Mouse (Mus musculus) hindbrain, embryonic 14.5 days (tissue): Measurements from ENCODE around the gene Clec4a4. TPM values are rescaled to one million over a fixed set of nuclear protein-coding genes. Genes with fewer than 3 reads are reported as not detected.
"Not testable (repeated sequence)": the region's sequence is repeated elsewhere in the genome, so short reads cannot be mapped to it uniquely, and the experiment has no call there.

Experiments used
- ATAC-seq: fragments of 200-750 bp; cut with Nextera tagmentation; 2 replicates; pipeline ENCODE4 v1.8.0; 2017; ENCODE audit warnings: moderate number of reproducible peaks, mild to moderate bottlenecking, moderate TSS enrichment, moderate library complexity; ENCODE audit not compliant: low FRiP score
- DNase-seq: peaks from one replicate; pipeline ENCODE4 v3.0.0-alpha.2; 2015; ENCODE audit warnings: low spot score
- H3K27ac ChIP-seq: fragments of 300-500 bp; sonication (generic); 2 replicates; pipeline ENCODE4 v1.5.1; 2014; ENCODE audit warnings: mild to moderate bottlenecking, moderate library complexity
- H3K27me3 ChIP-seq: fragments of 300-500 bp; sonication (generic); 2 replicates; pipeline ENCODE4 v1.6.1; 2014; ENCODE audit warnings: mild to moderate bottlenecking, low read length, mixed read lengths; ENCODE audit not compliant: control insufficient read depth, insufficient read depth
- H3K36me3 ChIP-seq: fragments of 300-500 bp; sonication (generic); replicated peaks from 2 replicates; pipeline ENCODE4 v1.6.1; 2014; ENCODE audit not compliant: control insufficient read depth, insufficient read depth
- H3K4me1 ChIP-seq: fragments of 300-500 bp; sonication (generic); replicated peaks from 2 replicates; pipeline ENCODE4 v1.6.1; 2014; ENCODE audit warnings: antibody characterized with exemption, low read length, mixed read lengths; ENCODE audit not compliant: control insufficient read depth, insufficient read depth
- H3K4me2 ChIP-seq: fragments of 300-500 bp; sonication (generic); replicated peaks from 2 replicates; pipeline ENCODE4 v1.6.1; 2014; ENCODE audit warnings: mild to moderate bottlenecking, moderate library complexity
- H3K4me3 ChIP-seq: fragments of 300-500 bp; sonication (generic); replicated peaks from 2 replicates; pipeline ENCODE4 v1.5.1; 2014; ENCODE audit warnings: mild to moderate bottlenecking, low read length
- H3K9ac ChIP-seq: fragments of 300-500 bp; sonication (generic); 2 replicates; pipeline ENCODE4 v1.6.1; 2014
- H3K9me3 ChIP-seq: fragments of 300-500 bp; sonication (generic); 2 replicates; pipeline ENCODE4 v1.6.1; 2016; ENCODE audit warnings: low read length; ENCODE audit not compliant: control insufficient read depth
- WGBS: fragments of 180-500 bp; shearing (Covaris S2); extraction: QIAGEN DNeasy Blood & Tissue Kit; methylation state at CpG from one replicate; pipeline ENCODE4 v1.1.7; 2014; 5-methylcytosine and 5-hydroxymethylcytosine counted together
- polyA plus RNA-seq: library from polyadenylated mRNA; unstranded; fragments of >200 nt; fragmentation: Nextera tagmentation; extraction: Ambion mirVana; gene quantifications from 2 replicates; pipeline ENCODE4 v1.2.1, GENCODE M21; 2014

The Clec4a4 gene
- not detected in 2 replicates for polyA plus RNA-seq

DNA sequence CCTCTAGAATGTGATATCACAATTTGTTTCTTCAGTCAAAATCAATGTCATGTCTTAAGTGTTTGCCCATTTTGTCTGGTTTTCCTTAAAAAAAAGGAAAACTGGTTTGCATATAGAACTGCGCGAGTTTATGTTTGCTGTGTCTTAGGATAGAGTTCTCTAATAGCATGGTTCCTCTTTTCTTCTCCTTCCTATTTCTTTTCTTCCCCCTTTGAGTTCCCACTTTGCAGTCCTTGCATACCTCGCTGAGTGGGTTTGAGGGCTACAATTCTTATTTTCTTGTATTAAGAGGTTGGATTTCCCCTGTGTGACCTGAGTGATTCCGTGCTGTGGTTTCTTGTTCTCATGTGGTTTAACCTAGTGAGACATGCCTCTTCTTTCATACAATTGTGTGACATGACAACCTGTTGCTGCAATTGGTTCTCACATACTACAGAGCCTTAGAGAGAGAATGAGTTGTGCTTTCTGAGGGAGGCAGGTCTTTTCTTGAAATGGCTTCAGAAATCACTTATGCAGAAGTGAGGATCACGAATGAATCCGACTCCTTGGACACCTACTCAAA lies at the start of gene Clec4a4:
Clec4a4 (plus strand) TSS at position 492 of the 562 bp plus-strand sequence.
- ATAC-seq, result no peak
- 90% methylated on average over 6 of the region's 6 CpGs for WGBS

GRCm38 (mm10) chr6:122946760-122947159 lies 43.4 kb upstream of the Clec4a4 start:
- no peaks in the 10 kb centered on the region for H3K36me3 ChIP-seq
- 89% methylated on average over 2 of the region's 2 CpGs for WGBS

More for the DNA sequence above, at the start of gene Clec4a4:
- no peaks in the 10 kb centered on the region for H3K27me3 ChIP-seq
- no peaks in the 10 kb centered on the region for H3K9me3 ChIP-seq
- no peak within 1 kb of the TSS for H3K9ac ChIP-seq
- no peak for DNase-seq
- no peak within 1 kb of the TSS for H3K4me2 ChIP-seq
- no peak within 1 kb of the TSS for H3K4me3 ChIP-seq
- H3K36me3 ChIP-seq, result no peaks in the 10 kb centered on the region
- H3K27ac ChIP-seq, result no peak within 1 kb of the TSS
- no peaks in the 10 kb centered on the region for H3K4me1 ChIP-seq

DNA sequence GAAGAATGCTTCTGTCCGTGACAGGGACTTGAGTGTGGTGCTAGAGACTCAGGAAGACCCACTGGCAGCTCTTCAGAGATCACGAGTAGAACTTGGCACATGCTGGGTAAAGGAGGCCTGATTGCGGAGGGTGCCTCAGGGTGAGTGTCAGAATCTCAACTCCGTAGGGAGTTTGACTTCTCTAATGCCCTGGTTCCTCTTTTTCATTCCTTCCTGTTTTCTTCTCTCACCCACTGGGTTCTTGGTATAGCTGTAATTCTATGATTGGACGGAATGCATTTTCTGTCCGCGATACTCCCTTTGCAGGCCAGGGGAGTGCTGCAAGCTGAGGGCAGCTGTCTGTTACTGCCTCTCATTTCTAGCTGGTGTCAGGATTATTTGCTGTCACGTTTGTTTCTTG lies 37.8 kb upstream of the Clec4a4 start, which contains the start of gene Clec4a3:
Clec4a3 (plus strand) TSS at position 115 of the 400 bp plus-strand sequence.
- no peak within 1 kb of the TSS for H3K4me2 ChIP-seq
- DNase-seq (no peak), ATAC-seq (no peak)
- H3K27ac ChIP-seq, result no peak within 1 kb of the TSS
- H3K4me1 ChIP-seq, result no peaks in the 10 kb centered on the region
- 84% methylated on average over 8 of the region's 8 CpGs for WGBS
- no peaks in the 10 kb centered on the region for H3K36me3 ChIP-seq
- H3K4me3 ChIP-seq, result no peak within 1 kb of the TSS
- no peak within 1 kb of the TSS for H3K9ac ChIP-seq
- H3K9me3 ChIP-seq, result no peaks in the 10 kb centered on the region
- no peaks in the 10 kb centered on the region for H3K27me3 ChIP-seq

More at GRCm38 (mm10) chr6:122946760-122947159, 43.4 kb upstream of the Clec4a4 start:
- Histone ChIP-seq H3K4me2 (no peak overlapping the region), H3K4me3 (no peak overlapping the region), H3K27me3 (no peaks in the 10 kb centered on the region), H3K27ac (no peak overlapping the region), H3K9me3 (no peaks in the 10 kb centered on the region), H3K9ac (no peak overlapping the region), H3K4me1 (no peaks in the 10 kb centered on the region)
- DNase-seq, result no peak
- ATAC-seq, result no peak

GRCm38 (mm10) chr6:122964562-122964961 lies 25.6 kb upstream of the Clec4a4 start:
- Histone ChIP-seq H3K27ac (no peak overlapping the region), H3K9me3 (no peaks in the 10 kb centered on the region), H3K4me1 (no peaks in the 10 kb centered on the region), H3K4me2 (no peak overlapping the region), H3K36me3 (no peaks in the 10 kb centered on the region), H3K9ac (no peak overlapping the region), H3K4me3 (no peak overlapping the region), H3K27me3 (no peaks in the 10 kb centered on the region)
- 66% methylated on average over 2 of the region's 2 CpGs for WGBS
- DNase-seq (no peak), ATAC-seq (no peak)

- WGBS, result 87% methylated on average over 2 of the region's 2 CpGs
- H3K4me2 ChIP-seq, result no peak overlapping the region
- no peak overlapping the region for H3K27ac ChIP-seq
- no peak overlapping the region for H3K9ac ChIP-seq
- no peaks in the 10 kb centered on the region for H3K27me3 ChIP-seq
- H3K36me3 ChIP-seq, result no peaks in the 10 kb centered on the region
- no peak for ATAC-seq
- no peaks in the 10 kb centered on the region for H3K4me1 ChIP-seq
- H3K9me3 ChIP-seq, result no peaks in the 10 kb centered on the region
- no peak for DNase-seq
- no peak overlapping the region for H3K4me3 ChIP-seq
Measured at GRCm38 (mm10) chr6:122969048-122969447, 21.1 kb upstream of the Clec4a4 start.

DNA sequence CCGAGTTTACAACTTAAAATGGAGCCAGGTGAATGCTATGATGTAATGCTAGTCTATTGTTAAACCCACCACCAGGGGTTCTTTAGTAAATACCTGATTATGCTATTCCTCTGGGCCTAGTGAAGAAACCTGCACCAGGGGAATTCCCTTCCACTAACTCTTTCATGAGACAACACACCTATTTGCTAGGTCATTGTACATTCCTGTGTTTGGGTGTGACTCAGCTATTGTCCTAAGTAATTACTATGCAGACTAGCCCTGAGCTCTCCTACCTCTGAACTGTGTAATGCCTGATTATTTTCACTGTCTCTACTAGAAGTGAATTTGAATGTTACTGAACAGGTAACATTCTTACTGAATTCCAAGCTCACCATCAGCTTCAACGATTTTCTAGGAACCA lies 14.5 kb downstream of the Clec4a4 start:
- H3K9me3 ChIP-seq, H3K4me2 ChIP-seq, ATAC-seq, H3K27me3 ChIP-seq, H3K27ac ChIP-seq, DNase-seq, H3K4me1 ChIP-seq, H3K36me3 ChIP-seq, H3K4me3 ChIP-seq, H3K9ac ChIP-seq: not testable (repeated sequence)
- 80% methylated on average over 2 of the region's 2 CpGs for WGBS

- ATAC-seq (no peak), DNase-seq (no peak)
- Histone ChIP-seq H3K36me3 (no peaks in the 10 kb centered on the region), H3K9ac (no peak overlapping the region), H3K4me1 (no peaks in the 10 kb centered on the region), H3K9me3 (no peaks in the 10 kb centered on the region), H3K4me3 (no peak overlapping the region), H3K27ac (no peak overlapping the region), H3K27me3 (no peaks in the 10 kb centered on the region), H3K4me2 (no peak overlapping the region)
- 72% methylated on average over 1 of the region's 1 CpGs for WGBS
Measured at GRCm38 (mm10) chr6:123005591-123005990, 15.4 kb downstream of the Clec4a4 start.

GRCm38 (mm10) chr6:123049742-123050372 lies 59.7 kb downstream of the Clec4a4 start, which contains the start of gene Clec4b1:
Gene Clec4b1, plus strand, starts transcription at chr6:123049962.
- WGBS, result 82% methylated on average over 2 of the region's 2 CpGs
- DNase-seq (no peak), ATAC-seq (no peak)
- H3K4me2 ChIP-seq, result no peak within 1 kb of the TSS
- H3K9ac ChIP-seq, result no peak within 1 kb of the TSS
- no peaks in the 10 kb centered on the region for H3K27me3 ChIP-seq
- no peaks in the 10 kb centered on the region for H3K36me3 ChIP-seq
- no peak within 1 kb of the TSS for H3K4me3 ChIP-seq
- 0 out of 2 replicates have a peak, but pooled peaks cover 7% of the 10 kb centered on the region for H3K9me3 ChIP-seq
- no peaks in the 10 kb centered on the region for H3K4me1 ChIP-seq
- no peak within 1 kb of the TSS for H3K27ac ChIP-seq
